Comparison of ENCODE assay signal across 10 mouse cellular contexts in genomic region chr3:135636454-135636853, GRCm38 (mm10). TPM values are rescaled to one million over a fixed set of nuclear protein-coding genes. Genes with fewer than 3 reads are reported as not detected.
DNase-seq lines count a peak whose midpoint lies in the region; ATAC-seq and TF ChIP-seq lines count a peak whose summit lies in the region.
"Had no signal": no experiment of that assay in that cellular context is flagged by ENCODE, and none has a peak within 500 bp of the region (broad histone marks: within the 10 kb centered on the region; RNA-seq: fewer than 3 reads in every experiment).

No protein-coding gene starts in this region.

- peak; percentile 6 for DNase-seq in kidney, adult 2 months
- no peak for DNase-seq in kidney, adult 11 months
- peak; percentile 64 for DNase-seq in CH12.LX (ENCODE audit: extremely low read depth)
- no peak for DNase-seq in frontal cortex, postnatal 10 days (ENCODE audit: low spot score in 2 of 2)
- DNase-seq in kidney, adult 9 months = no peak
- DNase-seq: cerebellum, postnatal 36 days; gastrocnemius, postnatal 25 days had no signal

- TF ChIP-seq RAD21 in CH12.LX (IDR thresholded peaks at IDR 0.05; ENCODE audit: low read depth, low read length) = no peak

- dilution Hi-C loops in CH12.LX (cut with MboI; ENCODE audit: extremely low pct_ligation_motif_present, extremely low pct_unique_long_range_greater_than_20kb, low sequenced_read_pairs) = no loop called here

- no peak for TF ChIP-seq EP300 in CH12.LX (IDR thresholded peaks at IDR 0.05; ENCODE audit: low read length)

- H3K4me2 ChIP-seq in CH12.LX (ENCODE audit: insufficient read depth, low read depth, poor library complexity, severe bottlenecking) = no peak overlapping the region
- H3K4me2 ChIP-seq in forebrain, embryonic 12.5 days = no peak overlapping the region

- no peak overlapping the region for H3K4me3 ChIP-seq in kidney, adult 2 months (ENCODE audit: insufficient read depth, low read depth, low read length)
- H3K4me3 ChIP-seq in CH12.LX (replicated peaks in 1 of 3; ENCODE audit: low read depth in 2 of 3, low read length in 2 of 3, poor library complexity in 1 of 3) = no peak overlapping the region
- H3K4me3 ChIP-seq in forebrain, embryonic 12.5 days (replicated peaks) = no peak overlapping the region

- no peaks in the 10 kb centered on the region for H3K36me3 ChIP-seq in kidney, adult 2 months (ENCODE audit: control insufficient read depth, insufficient read depth, low read length)
- peaks cover 23 to 87% of the 10 kb centered on the region in 2 experiments for H3K36me3 ChIP-seq in CH12.LX (replicated peaks in 1 of 2; ENCODE audit: control insufficient read depth in 1 of 2, insufficient read depth in 1 of 2, low read length in 1 of 2)
- no peaks in the 10 kb centered on the region for H3K36me3 ChIP-seq in forebrain, embryonic 12.5 days (replicated peaks)

- H3K9me3 ChIP-seq in CH12.LX (replicated peaks; ENCODE audit: low read length) = peaks cover 2% of the 10 kb centered on the region
- H3K9me3 ChIP-seq in forebrain, embryonic 12.5 days = no peaks in the 10 kb centered on the region

- 65% methylated on average over 14 of the region's 14 CpGs for WGBS in kidney, adult 2 months
- 51% methylated on average over 14 of the region's 14 CpGs for WGBS in forebrain, embryonic 12.5 days

- no peaks in the 10 kb centered on the region for H3K27me3 ChIP-seq in kidney, adult 2 months (replicated peaks; ENCODE audit: control insufficient read depth, insufficient read depth, low read length)
- no peaks in the 10 kb centered on the region for H3K27me3 ChIP-seq in CH12.LX (replicated peaks)
- no peaks in the 10 kb centered on the region for H3K27me3 ChIP-seq in forebrain, embryonic 12.5 days

- H3K27ac ChIP-seq in kidney, adult 2 months (ENCODE audit: insufficient read depth, low read depth, low read length) = no peak overlapping the region
- H3K27ac ChIP-seq in CH12.LX (ENCODE audit: insufficient read depth, low read depth) = no peak overlapping the region
- no peak overlapping the region for H3K27ac ChIP-seq in forebrain, embryonic 12.5 days

- no peaks in the 10 kb centered on the region for H3K4me1 ChIP-seq in kidney, adult 2 months (ENCODE audit: control insufficient read depth, insufficient read depth, low read length)
- peaks cover 37 to 97% of the 10 kb centered on the region in 2 experiments for H3K4me1 ChIP-seq in CH12.LX (ENCODE audit: control insufficient read depth in 1 of 2, insufficient read depth in 2 of 2)
- peaks cover 5% of the 10 kb centered on the region; the same call in 1 of the 2 replicates for H3K4me1 ChIP-seq in forebrain, embryonic 12.5 days

- in situ Hi-C loops in CH12.LX (cut with MboI; ENCODE audit: low pct_ligation_motif_present, low pct_unique_long_range_greater_than_20kb, low sequenced_read_pairs) = no loop called here

- no peak for TF ChIP-seq POLR2A in kidney, adult 2 months (IDR thresholded peaks at IDR 0.05; ENCODE audit: low read depth, low read length)
- TF ChIP-seq POLR2A in CH12.LX (IDR thresholded peaks at IDR 0.05; ENCODE audit: low read depth, low read length) = no peak

- H3K79me2 ChIP-seq in CH12.LX (replicated peaks; ENCODE audit: control insufficient read depth, extremely low read depth, insufficient read depth, poor library complexity, severe bottlenecking) = no peaks in the 10 kb centered on the region

- no peak for TF ChIP-seq CTCF in kidney, adult 2 months (conservative IDR thresholded peaks at IDR 0.05; ENCODE audit: insufficient read depth, insufficient read length, low read depth, low read length)
- no peak for TF ChIP-seq CTCF in CH12.LX (conservative IDR thresholded peaks at IDR 0.05 in 1 of 2, IDR thresholded peaks at IDR 0.05 in 1 of 2; ENCODE audit: low read depth in 2 of 2, low read length in 2 of 2)

- ATAC-seq in erythroblast, adult 5-6 weeks (replicated peaks; ENCODE audit: low FRiP score, poor library complexity, severe bottlenecking) = 0 out of 2 replicates have a peak, but pooled peaks have one; percentile 56
- peak; percentile 78 for ATAC-seq in megakaryocyte progenitor cell, adult 5-6 weeks (replicated peaks; ENCODE audit: poor library complexity)
- no peak for ATAC-seq in forebrain, embryonic 12.5 days (ENCODE audit: low FRiP score)

- H3K9ac ChIP-seq in CH12.LX (ENCODE audit: insufficient read depth, low read depth) = no peak overlapping the region
- no peak overlapping the region for H3K9ac ChIP-seq in forebrain, embryonic 12.5 days

TF ChIP-seq in CH12.LX, 34 proteins besides CTCF, POLR2A, EP300 and RAD21:
- TF ChIP-seq MEF2A (IDR thresholded peaks at IDR 0.05; ENCODE audit: borderline replicate concordance, low read depth, low read length) (no peak), CHD2 (IDR thresholded peaks at IDR 0.05; ENCODE audit: low read length) (0 out of 2 replicates have a peak, but pooled peaks have one; percentile 42), POLR2AphosphoS2 (IDR thresholded peaks at IDR 0.05; ENCODE audit: low read depth, low read length) (no peak)

RNA-seq across cellular contexts. Expression of gene Nfkb1, which starts 54.9 kb away (rescaled TPM):
- 43.1 and 46.0 TPM in 2 replicates for polyA plus RNA-seq in kidney, adult 2 months (2012; rRNA removed)
- total RNA-seq in CH12.LX (2012; rRNA removed) (256 and 271 TPM in 2 replicates), CH12.LX (2014; rRNA removed) (351 and 369 TPM in 2 replicates)
- 283 and 346 TPM in 2 replicates for polyA plus RNA-seq in CH12.LX (2012; ENCODE audit: insufficient read length, low read depth)
- 15.9 and 25.4 TPM in 2 replicates for total RNA-seq in erythroblast, adult 5-6 weeks (2015; ENCODE audit: low replicate concordance)
- total RNA-seq in erythroblast, adult 5-6 weeks (2017; ENCODE audit: low replicate concordance) = 19.4 and 25.1 TPM in 2 replicates
- total RNA-seq in megakaryocyte progenitor cell, adult 5-6 weeks (2015) = 58.7 and 65.3 TPM in 2 replicates
- total RNA-seq in megakaryocyte progenitor cell, adult 5-6 weeks (2017) = 109 and 110 TPM in 2 replicates
- 9.0 and 9.7 TPM in 2 replicates for polyA plus RNA-seq in forebrain, embryonic 12.5 days (2016; fragmentation: Nextera tagmentation; extraction: Ambion mirVana)

Comparison
In these comparisons a context has a peak if more than half of its experiments do, and no peak if none do; other contexts are left out.
1. DNase-seq: peak in kidney, adult 2 months (single experiment) and CH12.LX (single experiment); none in kidney, adult 11 months (single experiment), frontal cortex, postnatal 10 days (0 of 2) and kidney, adult 9 months (single experiment).